Mouse (Mus musculus) C3H10T1/2 (cell line): Measurements from ENCODE around the gene Zfp385a. TPM values are rescaled to one million over a fixed set of nuclear protein-coding genes. Genes with fewer than 3 reads are reported as not detected.

Experiments
- polyA plus RNA-seq, 2 experiments: library from polyadenylated mRNA; unstranded; fragments of >200 nt; fragmentation: generic; extraction: Trizol; gene quantifications; one replicate each; pipeline ENCODE4 v1.2.1; 2012; ENCODE audit warnings: missing spikeins in 2 of 2

Gene Zfp385a
- 100 to 1,000 TPM in 1 of 2 experiments, 10 to 100 TPM in 1; 76.8 to 115 TPM for polyA plus RNA-seq

DNA sequence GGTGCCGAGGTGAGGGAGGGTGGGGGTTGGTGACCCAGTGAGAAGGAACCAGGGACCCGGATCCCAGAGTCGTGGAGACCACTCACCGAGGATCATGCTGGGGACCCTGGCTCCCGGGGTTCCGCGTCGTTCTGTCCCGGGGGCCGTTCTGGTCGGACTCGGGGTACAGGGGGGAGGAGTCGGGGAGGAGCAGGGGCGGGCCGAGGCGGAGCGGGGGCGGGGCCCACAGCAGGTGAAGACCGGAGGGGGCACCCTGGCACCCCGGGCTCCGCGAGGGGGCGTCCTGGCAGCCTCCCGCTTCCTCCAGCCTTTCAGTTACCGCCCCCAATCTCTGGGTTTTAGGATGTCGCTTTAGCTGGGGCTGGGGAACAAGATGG, at the start of gene Zfp385a:
Gene Zfp385a (minus strand): TSS at position 133 of the 377 bp plus-strand sequence.

DNA sequence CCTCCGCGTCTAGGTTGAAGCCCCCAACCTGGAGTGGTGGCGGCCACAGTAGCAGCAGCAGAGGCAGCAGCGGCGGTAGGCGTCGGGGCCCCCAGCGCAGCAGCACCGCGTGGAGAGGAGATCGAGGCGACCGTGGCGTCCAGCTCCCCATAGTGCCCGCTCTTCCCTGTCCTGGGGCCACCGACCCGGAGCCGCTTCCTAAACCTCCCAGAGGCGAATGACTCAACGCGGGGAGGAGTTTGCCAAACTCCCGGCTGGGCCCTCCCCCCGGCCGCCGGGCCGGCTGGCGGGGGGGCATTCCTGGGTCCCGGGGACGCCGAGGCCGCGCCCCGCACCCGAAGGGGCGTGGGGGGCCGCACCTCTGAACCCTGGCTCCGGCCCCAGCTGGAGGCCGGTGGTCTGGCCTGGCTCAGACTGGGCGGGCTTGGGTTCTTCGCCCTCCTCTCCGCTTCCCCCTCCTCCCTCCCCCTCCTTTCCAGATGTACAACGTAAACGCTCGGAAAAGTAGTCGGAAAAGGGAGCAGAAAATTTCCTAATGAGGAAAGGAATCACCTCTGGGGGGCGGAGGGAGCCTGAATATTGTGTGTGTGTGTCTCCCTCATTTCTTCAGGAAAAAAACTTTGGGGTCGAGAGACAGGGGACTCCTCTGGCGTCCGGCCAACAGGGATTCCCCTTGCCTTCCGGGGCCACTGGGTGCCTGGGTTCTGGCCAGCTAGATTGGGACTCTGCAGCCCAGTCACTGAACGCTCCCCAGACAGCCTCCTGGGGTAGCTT, 26.7 kb upstream of the Zfp385a start, which contains the start of gene Itga5:
Gene Itga5 (minus strand): TSS at position 388 of the 774 bp plus-strand sequence.

DNA sequence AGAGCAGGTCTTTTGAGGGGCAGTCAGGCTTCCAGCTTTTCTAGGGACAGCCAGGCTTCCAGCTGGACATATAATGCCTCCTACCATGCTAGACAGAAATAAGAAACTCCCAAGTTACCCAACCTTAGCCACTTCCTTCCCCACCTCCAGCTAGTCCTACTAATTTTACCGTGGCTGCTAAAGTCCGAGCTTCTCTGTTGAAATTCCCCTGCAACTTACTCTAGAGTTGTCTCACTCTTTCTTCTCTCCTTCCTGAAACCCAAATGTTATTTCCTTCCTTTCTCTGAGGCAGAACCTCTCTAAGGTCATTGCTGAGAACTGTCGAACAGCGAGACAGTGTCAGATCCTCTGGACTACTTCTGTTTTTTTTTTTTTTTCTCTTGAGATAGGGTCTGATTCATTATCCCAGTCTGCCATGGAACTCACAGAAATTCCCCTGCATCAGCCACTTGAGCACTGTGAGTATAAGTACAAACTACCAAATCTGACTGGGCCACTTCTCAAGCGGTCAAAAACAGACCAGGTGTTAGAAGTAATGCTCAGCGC, 29.5 kb downstream of the Zfp385a start, which contains the start of gene Gpr84:
Gene Gpr84 (minus strand): TSS at position 248 of the 546 bp plus-strand sequence.

DNA sequence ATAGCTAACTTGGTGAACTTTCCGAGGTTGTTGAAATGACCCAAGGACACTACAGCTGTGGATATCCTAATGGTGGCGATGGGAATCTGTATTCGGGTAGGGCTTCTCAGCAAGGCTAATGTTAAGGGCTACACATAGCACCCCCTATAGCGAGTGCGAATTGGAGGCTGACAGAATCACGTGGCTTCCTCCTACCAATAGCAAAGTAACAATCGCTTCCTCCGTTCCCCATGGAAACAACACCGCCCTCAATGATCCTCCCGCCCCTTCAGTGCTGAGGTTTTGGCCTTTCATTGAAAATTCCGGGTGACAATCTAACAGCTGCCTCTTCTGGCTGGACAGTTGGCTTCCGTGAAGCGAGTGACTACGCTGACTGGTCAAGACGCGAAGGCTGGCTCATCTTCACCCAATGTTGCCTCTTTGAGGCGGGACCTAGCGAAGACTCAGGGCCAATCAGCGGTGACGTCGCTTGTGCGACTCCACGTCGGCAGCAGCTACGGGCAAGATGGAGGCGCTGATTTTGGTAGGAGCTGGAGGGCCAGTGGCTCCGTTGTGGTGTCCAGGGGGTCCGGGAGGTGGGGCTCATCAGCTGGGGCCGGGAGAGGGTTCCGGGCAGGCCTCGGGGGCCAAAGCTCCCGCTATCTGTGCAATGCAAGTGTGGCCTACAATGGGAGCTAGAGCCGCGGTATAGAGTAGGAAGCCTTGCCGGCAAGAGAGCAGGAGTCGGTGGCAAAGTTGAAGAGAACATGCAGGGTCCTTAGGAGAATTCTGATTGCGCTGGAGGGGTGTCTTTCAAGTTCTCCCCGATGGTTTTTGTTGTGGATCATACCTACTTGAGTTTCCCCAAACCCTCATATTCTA, 67.2 kb downstream of the Zfp385a start, which contains the start of gene Copz1:
Gene Copz1 (plus strand): TSS at position 296 of the 861 bp plus-strand sequence.

Other genes starting within 250 kb of the Zfp385a start
- 10 to 100 TPM in 1 of 2 experiments, 1 to 10 TPM in 1; 3.4 to 10.2 TPM for gene Smug1, start 173.0 kb downstream of the Zfp385a start, polyA plus RNA-seq
- 10 to 100 TPM in 1 of 2 experiments, 1 to 10 TPM in 1; 4.2 to 26.2 TPM for gene Cbx5, start 100.3 kb downstream of the Zfp385a start, polyA plus RNA-seq
- gene Hnrnpa1, start 99.7 kb downstream of the Zfp385a start, polyA plus RNA-seq, result 100 to 1,000 TPM; 119 to 565 TPM
- gene Nfe2, start 81.7 kb downstream of the Zfp385a start, polyA plus RNA-seq, result under 1 TPM; 0.07 to 0.57 TPM
- gene Copz1, start 67.4 kb downstream of the Zfp385a start, polyA plus RNA-seq, result 100 to 1,000 TPM; 228 to 304 TPM
- under 1 TPM; 0.09 to 0.45 TPM for gene Gpr84, start 29.5 kb downstream of the Zfp385a start, polyA plus RNA-seq
- 10 to 100 TPM; 53.6 to 91.1 TPM for gene Itga5, start 26.7 kb upstream of the Zfp385a start, polyA plus RNA-seq
- under 1 TPM in 1 of 2 experiments, not detected in 1; 0.16 TPM for gene Gtsf1, start 90.4 kb upstream of the Zfp385a start, polyA plus RNA-seq
- gene Gtsf2, start 108.4 kb upstream of the Zfp385a start, polyA plus RNA-seq, result not detected
- under 1 TPM; 0.02 to 0.11 TPM for gene Nckap1l, start 113.7 kb upstream of the Zfp385a start, polyA plus RNA-seq
- 1 to 10 TPM in 1 of 2 experiments, under 1 TPM in 1; 0.55 to 1.1 TPM for gene Pde1b, start 162.9 kb upstream of the Zfp385a start, polyA plus RNA-seq
- gene Ppp1r1a, start 197.9 kb upstream of the Zfp385a start, polyA plus RNA-seq, result not detected
- not detected for gene Glycam1, start 225.0 kb upstream of the Zfp385a start, polyA plus RNA-seq